Mouse (Mus musculus) lung, postnatal 0 days (tissue): ENCODE data around the gene Apopt1.

ENCODE experiments used
- CTCF ChIP-seq: IDR thresholded peaks from 2 replicates; pipeline ENCODE4 v1.5.1; 2016; ENCODE audit warnings: antibody characterized with exemption, mild to moderate bottlenecking
- EP300 ChIP-seq: IDR thresholded peaks from 2 replicates; pipeline ENCODE4 v1.6.1; 2016; ENCODE audit warnings: antibody characterized with exemption, mild to moderate bottlenecking, control low read depth

DNA sequence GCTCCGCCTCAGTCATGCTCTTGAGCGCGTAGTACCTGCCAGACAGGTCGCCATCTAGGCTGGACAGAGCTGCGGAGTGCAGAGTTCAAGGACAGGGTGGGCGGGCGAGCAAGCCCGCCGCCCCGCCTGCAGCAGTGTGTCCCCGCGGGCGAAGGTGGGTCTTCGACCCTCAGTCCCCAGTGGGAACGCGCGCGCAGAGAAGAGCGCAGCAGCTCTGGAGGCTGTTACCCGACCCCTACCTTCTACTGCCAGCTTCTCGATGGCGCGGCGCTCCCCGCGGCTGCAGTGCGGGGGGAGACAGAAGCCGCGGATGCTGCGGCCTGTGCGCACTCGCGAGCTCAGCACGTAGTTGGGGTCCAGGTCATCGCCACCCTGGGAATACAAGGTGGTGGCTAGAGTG lies 42.1 kb upstream of the Apopt1 start:
- TF ChIP-seq CTCF (no peak), EP300 (no peak)
